Mouse (Mus musculus) forebrain, embryonic 14.5 days (tissue): ENCODE data around the gene Slc5a5. TPM values are rescaled to one million over a fixed set of nuclear protein-coding genes. Genes with fewer than 3 reads are reported as not detected.
A peak's percentile ranks its signal among the peaks of the same experiment; 100 is the strongest.

ENCODE experiments used
- ATAC-seq: fragments of 200-750 bp; cut with Nextera tagmentation; 2 replicates; pipeline ENCODE4 v1.8.0; 2017; ENCODE audit warnings: mild to moderate bottlenecking, moderate library complexity
- DNase-seq: peaks from one replicate; pipeline ENCODE4 v3.0.0-alpha.2; 2015; ENCODE audit warnings: low spot score
- H3K27ac ChIP-seq: fragments of 300-500 bp; sonication (generic); 2 replicates; pipeline ENCODE4 v1.5.1; 2014; ENCODE audit warnings: low read depth, mild to moderate bottlenecking, control low read depth, low read length, moderate library complexity
- H3K27me3 ChIP-seq: fragments of 300-500 bp; sonication (generic); replicated peaks from 2 replicates; pipeline ENCODE4 v1.6.1; 2014; ENCODE audit warnings: low read length, control low read depth, mixed read lengths; ENCODE audit not compliant: control insufficient read depth, insufficient read depth
- H3K36me3 ChIP-seq: fragments of 300-500 bp; sonication (generic); 2 replicates; pipeline ENCODE4 v1.6.1; 2014; ENCODE audit warnings: low read length, control low read depth; ENCODE audit not compliant: control insufficient read depth, insufficient read depth
- H3K4me1 ChIP-seq: fragments of 300-500 bp; sonication (generic); 2 replicates; pipeline ENCODE4 v1.6.1; 2014; ENCODE audit warnings: antibody characterized with exemption, low read length, control low read depth; ENCODE audit not compliant: control insufficient read depth, insufficient read depth
- H3K4me2 ChIP-seq: fragments of 300-500 bp; sonication (generic); 2 replicates; pipeline ENCODE4 v1.6.1; 2014; ENCODE audit warnings: mild to moderate bottlenecking, control low read depth, low read length
- H3K4me3 ChIP-seq: fragments of 300-500 bp; sonication (generic); 2 replicates; pipeline ENCODE4 v1.5.1; 2014; ENCODE audit warnings: low read depth, low read length, control low read depth
- H3K9ac ChIP-seq: fragments of 300-500 bp; sonication (generic); 2 replicates; pipeline ENCODE4 v1.6.1; 2014; ENCODE audit warnings: mild to moderate bottlenecking, low read length, control low read depth, moderate library complexity
- H3K9me3 ChIP-seq: fragments of 300-500 bp; sonication (generic); replicated peaks from 2 replicates; pipeline ENCODE4 v1.6.1; 2016; ENCODE audit warnings: low read length, control low read depth, mixed read lengths; ENCODE audit not compliant: control insufficient read depth
- WGBS: fragments of 180-500 bp; shearing (Covaris S2); extraction: QIAGEN DNeasy Blood & Tissue Kit; methylation state at CpG from one replicate; pipeline ENCODE4 v1.1.7; 2014; 5-methylcytosine and 5-hydroxymethylcytosine counted together
- polyA plus RNA-seq: library from polyadenylated mRNA; unstranded; fragments of >200 nt; fragmentation: Nextera tagmentation; extraction: Ambion mirVana; gene quantifications from 2 replicates; pipeline ENCODE4 v1.2.1, GENCODE M21; 2014

Gene Slc5a5
- polyA plus RNA-seq, 1 experiment from 2014 or later = 0.60 TPM

- WGBS = 59% methylated on average over 10 of the region's 10 CpGs
- no peak overlapping the region for H3K9ac ChIP-seq
- peaks cover 5% of the 10 kb centered on the region; the same call in 1 of the 2 replicates for H3K4me1 ChIP-seq
- DNase-seq (no peak), ATAC-seq (no peak)
- no peaks in the 10 kb centered on the region for H3K27me3 ChIP-seq
- no peak overlapping the region for H3K27ac ChIP-seq
- H3K9me3 ChIP-seq = no peaks in the 10 kb centered on the region
- H3K4me2 ChIP-seq = no peak overlapping the region
- H3K4me3 ChIP-seq = no peak overlapping the region
- no peaks in the 10 kb centered on the region for H3K36me3 ChIP-seq
Observed at GRCm38 (mm10) chr8:70840590-70840989, 52.0 kb downstream of the Slc5a5 start.

GRCm38 (mm10) chr8:70839408-70840351, 52.9 kb downstream of the Slc5a5 start, which contains the start of gene Arrdc2:
TSS of gene Arrdc2 (minus strand) at chr8:70839720.
- H3K9ac ChIP-seq = peak within 1 kb of the TSS; percentile 78
- H3K9me3 ChIP-seq = no peaks in the 10 kb centered on the region
- H3K4me2 ChIP-seq = peak within 1 kb of the TSS; percentile 79
- peak; percentile 100 for DNase-seq
- peak within 1 kb of the TSS; percentile 60 for H3K4me3 ChIP-seq
- ATAC-seq = peak; percentile 97
- H3K36me3 ChIP-seq = 0 out of 2 replicates have a peak, but pooled peaks cover 2% of the 10 kb centered on the region
- H3K27ac ChIP-seq = peak within 1 kb of the TSS; percentile 70
- H3K4me1 ChIP-seq = peaks cover 5% of the 10 kb centered on the region; the same call in 1 of the 2 replicates
- no peaks in the 10 kb centered on the region for H3K27me3 ChIP-seq
- whole genome bisulfite sequencing = 2% methylated on average over 55 of the region's 55 CpGs

- 3% methylated on average over 66 of the region's 66 CpGs for WGBS
- H3K36me3 ChIP-seq = 0 out of 2 replicates have a peak, but pooled peaks cover 2% of the 10 kb centered on the region
- peak overlapping the region; percentile 60 for H3K4me3 ChIP-seq
- H3K4me1 ChIP-seq = peaks cover 5% of the 10 kb centered on the region; the same call in 1 of the 2 replicates
- no peaks in the 10 kb centered on the region for H3K9me3 ChIP-seq
- ATAC-seq (peak; percentile 36; the same call in 1 of the 2 replicates), DNase-seq (no peak)
- H3K9ac ChIP-seq = peak overlapping the region; percentile 78
- no peaks in the 10 kb centered on the region for H3K27me3 ChIP-seq
- peak overlapping the region; percentile 79 for H3K4me2 ChIP-seq
- peak overlapping the region; percentile 70 for H3K27ac ChIP-seq
Observed at GRCm38 (mm10) chr8:70838654-70839407, 53.7 kb downstream of the Slc5a5 start.

GRCm38 (mm10) chr8:70836666-70837065, 55.9 kb downstream of the Slc5a5 start:
- Histone ChIP-seq H3K9ac (no peak overlapping the region), H3K9me3 (no peaks in the 10 kb centered on the region), H3K4me3 (no peak overlapping the region), H3K36me3 (0 out of 2 replicates have a peak, but pooled peaks cover 2% of the 10 kb centered on the region), H3K27me3 (no peaks in the 10 kb centered on the region), H3K4me2 (no peak overlapping the region), H3K4me1 (peaks cover 5% of the 10 kb centered on the region; the same call in 1 of the 2 replicates), H3K27ac (no peak overlapping the region)
- no peak for DNase-seq
- whole genome bisulfite sequencing = 85% methylated on average over 12 of the region's 12 CpGs
- ATAC-seq = no peak

GRCm38 (mm10) chr8:70834071-70834470, 58.5 kb downstream of the Slc5a5 start:
- H3K9ac ChIP-seq = no peak overlapping the region
- H3K4me1 ChIP-seq = peaks cover 5% of the 10 kb centered on the region; the same call in 1 of the 2 replicates
- no peak for DNase-seq
- 98% methylated on average over 3 of the region's 3 CpGs for WGBS
- no peaks in the 10 kb centered on the region for H3K27me3 ChIP-seq
- H3K4me2 ChIP-seq = no peak overlapping the region
- H3K4me3 ChIP-seq = no peak overlapping the region
- H3K27ac ChIP-seq = no peak overlapping the region
- H3K9me3 ChIP-seq = no peaks in the 10 kb centered on the region
- H3K36me3 ChIP-seq = 0 out of 2 replicates have a peak, but pooled peaks cover 2% of the 10 kb centered on the region
- no peak for ATAC-seq

GRCm38 (mm10) chr8:70833520-70833919, 59.0 kb downstream of the Slc5a5 start:
- no peaks in the 10 kb centered on the region for H3K9me3 ChIP-seq
- H3K9ac ChIP-seq = no peak overlapping the region
- H3K4me3 ChIP-seq = no peak overlapping the region
- 61% methylated on average over 15 of the region's 15 CpGs for WGBS
- 0 out of 2 replicates have a peak, but pooled peaks cover 2% of the 10 kb centered on the region for H3K36me3 ChIP-seq
- ATAC-seq (no peak), DNase-seq (no peak)
- no peak overlapping the region for H3K27ac ChIP-seq
- H3K27me3 ChIP-seq = no peaks in the 10 kb centered on the region
- peaks cover 2% of the 10 kb centered on the region; the same call in 1 of the 2 replicates for H3K4me1 ChIP-seq
- H3K4me2 ChIP-seq = no peak overlapping the region

- 64% methylated on average over 9 of the region's 9 CpGs for whole genome bisulfite sequencing
- Histone ChIP-seq H3K9me3 (no peaks in the 10 kb centered on the region), H3K9ac (no peak overlapping the region)
Observed at GRCm38 (mm10) chr8:70833018-70833482, 59.5 kb downstream of the Slc5a5 start.

More at GRCm38 (mm10) chr8:70833018-70833482, 59.5 kb downstream of the Slc5a5 start:
- DNase-seq (no peak), ATAC-seq (no peak)
- no peak overlapping the region for H3K4me3 ChIP-seq
- 0 out of 2 replicates have a peak, but pooled peaks cover 2% of the 10 kb centered on the region for H3K36me3 ChIP-seq
- no peak overlapping the region for H3K4me2 ChIP-seq
- H3K27me3 ChIP-seq = no peaks in the 10 kb centered on the region
- H3K27ac ChIP-seq = no peak overlapping the region
- H3K4me1 ChIP-seq = no peaks in the 10 kb centered on the region
